Mouse (Mus musculus) myocyte (in vitro differentiated cells): ENCODE data around the gene Plgrkt. TPM values are rescaled to one million over a fixed set of nuclear protein-coding genes. Genes with fewer than 3 reads are reported as not detected.
A peak's percentile ranks its signal among the peaks of the same experiment; 100 is the strongest.

Experiments
- H3K27me3 ChIP-seq: one replicate; pipeline ENCODE4 v1.6.1; 2011; ENCODE audit not compliant: control insufficient read depth, insufficient read depth, insufficient read length
- H3K36me3 ChIP-seq: one replicate; pipeline ENCODE4 v1.6.1; 2011; ENCODE audit not compliant: control insufficient read depth, insufficient read depth
- H3K4me2 ChIP-seq: one replicate; pipeline ENCODE4 v1.6.1; 2011; ENCODE audit warnings: low read depth, control low read depth
- H3K4me3 ChIP-seq: one replicate; pipeline ENCODE4 v1.5.1; 2011; ENCODE audit warnings: mild to moderate bottlenecking, control low read depth, moderate library complexity
- H3K79me2 ChIP-seq: one replicate; pipeline ENCODE4 v1.6.1; 2011; ENCODE audit not compliant: control insufficient read depth, insufficient read depth
- H3ac ChIP-seq: one replicate; pipeline ENCODE4 v1.6.1; 2011; ENCODE audit not compliant: control insufficient read depth, insufficient read length
- CEBPB ChIP-seq: IDR thresholded peaks from 2 replicates; pipeline ENCODE4 v1.6.1; 2011; ENCODE audit warnings: mild to moderate bottlenecking, moderate library complexity; ENCODE audit not compliant: poor library complexity, insufficient read depth, severe bottlenecking
- E2F4 ChIP-seq: IDR thresholded peaks from one replicate; pipeline ENCODE4 v1.6.1; 2011; ENCODE audit warnings: mild to moderate bottlenecking, control low read depth, moderate library complexity; ENCODE audit not compliant: insufficient read depth
- MAX ChIP-seq: IDR thresholded peaks from one replicate; pipeline ENCODE4 v1.6.1; 2011; ENCODE audit warnings: low read depth, mild to moderate bottlenecking, control low read depth
- MYOD1 ChIP-seq, 3 experiments: IDR thresholded peaks; one replicate each; pipeline ENCODE4 v1.6.1; 2011; ENCODE audit warnings: control low read depth in 2 of 3, low read depth in 2 of 3, mild to moderate bottlenecking in 2 of 3, moderate library complexity in 1 of 3; ENCODE audit not compliant: insufficient read length in 2 of 3, control insufficient read depth in 1 of 3
- MYOG ChIP-seq, 3 experiments: IDR thresholded peaks; one replicate each; pipeline ENCODE4 v1.6.1; 2011; ENCODE audit warnings: control low read depth in 2 of 3, low read depth in 2 of 3, mild to moderate bottlenecking in 2 of 3; ENCODE audit not compliant: insufficient read length in 2 of 3, control insufficient read depth in 1 of 3, insufficient read depth in 1 of 3
- POLR2A ChIP-seq: IDR thresholded peaks from one replicate; pipeline ENCODE4 v1.6.1; 2011; ENCODE audit warnings: low read depth, mild to moderate bottlenecking, control low read depth, moderate library complexity; ENCODE audit not compliant: insufficient read length
- POLR2AphosphoS2 ChIP-seq: IDR thresholded peaks from one replicate; pipeline ENCODE4 v1.6.1; 2011; ENCODE audit warnings: low read depth, control low read depth; ENCODE audit not compliant: insufficient read length
- REST ChIP-seq: IDR thresholded peaks from one replicate; pipeline ENCODE4 v1.6.1; 2011; ENCODE audit warnings: mild to moderate bottlenecking, control low read depth, moderate library complexity; ENCODE audit not compliant: insufficient read depth, insufficient read length
- SRF ChIP-seq: IDR thresholded peaks from one replicate; pipeline ENCODE4 v1.6.1; 2011; ENCODE audit warnings: low read depth; ENCODE audit not compliant: control insufficient read depth, insufficient read length
- TCF12 ChIP-seq: IDR thresholded peaks from one replicate; pipeline ENCODE4 v1.6.1; 2011; ENCODE audit warnings: mild to moderate bottlenecking, control low read depth; ENCODE audit not compliant: poor library complexity, insufficient read depth, severe bottlenecking
- TCF3 ChIP-seq: IDR thresholded peaks from one replicate; pipeline ENCODE4 v1.6.1; 2011; ENCODE audit warnings: low read depth, control low read depth; ENCODE audit not compliant: insufficient read length
- USF1 ChIP-seq: IDR thresholded peaks from one replicate; pipeline ENCODE4 v1.6.1; 2011; ENCODE audit warnings: low read depth, mild to moderate bottlenecking, control low read depth, moderate library complexity
- polyA plus RNA-seq: library from polyadenylated mRNA; unstranded; fragments of >200 nt; fragmentation: generic; extraction: Trizol; gene quantifications from one replicate; pipeline ENCODE4 v1.2.1, GENCODE M21; 2012; ENCODE audit warnings: missing spikeins

The Plgrkt gene
- polyA plus RNA-seq, 1 experiment = 25.1 TPM

DNA sequence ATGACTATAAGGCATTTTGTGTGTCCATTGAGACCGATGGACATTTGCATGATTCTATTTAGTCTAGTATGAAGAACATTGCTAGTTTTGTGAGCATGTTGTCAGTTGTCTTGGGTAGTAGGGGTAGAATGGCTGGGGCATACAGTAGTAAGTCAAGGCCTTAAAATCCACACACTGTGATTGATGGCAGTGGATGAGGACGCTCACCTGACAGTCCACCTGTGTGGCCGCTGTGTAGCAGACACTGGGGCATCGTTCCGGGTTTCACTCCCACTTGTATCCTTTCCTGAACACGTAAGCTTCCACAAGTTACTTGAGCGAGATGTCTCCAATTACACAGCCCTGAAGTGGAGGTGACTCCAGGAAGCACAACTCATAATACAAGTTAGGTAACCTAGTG is 3.6 kb downstream of the Plgrkt start:
- Histone ChIP-seq H3K79me2 (no peaks in the 10 kb centered on the region), H3K4me2 (no peak overlapping the region), H3K36me3 (no peaks in the 10 kb centered on the region), H3ac (no peak overlapping the region), H3K27me3 (no peaks in the 10 kb centered on the region), H3K4me3 (no peak overlapping the region)
- TF ChIP-seq SRF (no peak), TCF3 (no peak), REST (no peak), USF1 (no peak), POLR2AphosphoS2 (no peak), MYOG (IDR thresholded peaks at IDR 0.05; ENCODE audit: control insufficient read depth in 1 of 3, insufficient read depth in 1 of 3, insufficient read length in 2 of 3, low read depth in 2 of 3) (no peak)

DNA sequence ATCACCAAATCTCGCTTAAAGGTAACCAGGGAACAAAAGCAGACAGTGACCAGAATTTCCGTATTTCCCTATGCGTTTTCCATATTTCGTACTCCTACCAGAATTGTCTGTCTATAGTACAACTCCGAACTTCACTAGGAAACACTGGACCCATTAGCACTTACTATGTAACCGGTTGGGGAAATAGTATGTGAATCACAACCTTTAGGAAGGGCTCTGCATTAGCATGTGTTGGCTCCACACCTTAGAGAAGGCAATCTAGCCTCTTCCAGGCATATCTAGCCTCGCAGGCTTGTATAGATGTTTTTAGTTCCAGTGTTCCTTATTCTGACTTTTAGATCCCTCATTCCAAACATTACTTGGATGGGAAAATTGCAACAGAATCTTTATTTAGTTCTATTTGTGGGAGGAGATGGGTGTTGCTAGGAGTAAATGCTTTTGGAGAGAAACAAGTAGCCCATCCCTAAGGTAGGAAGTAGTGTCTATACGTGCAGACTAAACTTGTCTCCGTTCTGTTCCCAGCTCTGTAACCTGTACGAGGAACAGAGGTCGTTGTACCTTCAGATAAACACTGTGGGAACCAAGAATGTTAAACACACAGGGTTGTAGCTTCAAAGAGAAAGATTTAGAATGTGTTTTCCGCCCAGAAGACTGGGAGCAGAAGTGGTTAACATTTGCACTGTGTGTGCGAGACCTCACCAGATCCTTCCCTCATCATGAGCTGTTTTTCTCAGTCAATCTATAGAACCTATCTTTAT is 4.8 kb downstream of the Plgrkt start:
- peak overlapping the region; percentile 82 for H3K4me2 ChIP-seq
- no peaks in the 10 kb centered on the region for H3K27me3 ChIP-seq
- no peak for TF ChIP-seq POLR2A
- no peak for TF ChIP-seq MYOD1 (IDR thresholded peaks at IDR 0.05; ENCODE audit: control insufficient read depth in 1 of 3, insufficient read length in 2 of 3, low read depth in 2 of 3)
- no peak for TF ChIP-seq CEBPB
- no peak for TF ChIP-seq USF1
- no peak for TF ChIP-seq REST
- no peak for TF ChIP-seq MAX
- no peak for TF ChIP-seq TCF12
- TF ChIP-seq SRF = no peak
- TF ChIP-seq POLR2AphosphoS2 = no peak
- TF ChIP-seq MYOG (IDR thresholded peaks at IDR 0.05; ENCODE audit: control insufficient read depth in 1 of 3, insufficient read depth in 1 of 3, insufficient read length in 2 of 3, low read depth in 2 of 3) = no peak
- no peak for TF ChIP-seq E2F4
- no peak for TF ChIP-seq TCF3
- H3K36me3 ChIP-seq = no peaks in the 10 kb centered on the region
- H3ac ChIP-seq = peak overlapping the region; percentile 35
- H3K4me3 ChIP-seq = peak overlapping the region; percentile 33
- no peaks in the 10 kb centered on the region for H3K79me2 ChIP-seq

DNA sequence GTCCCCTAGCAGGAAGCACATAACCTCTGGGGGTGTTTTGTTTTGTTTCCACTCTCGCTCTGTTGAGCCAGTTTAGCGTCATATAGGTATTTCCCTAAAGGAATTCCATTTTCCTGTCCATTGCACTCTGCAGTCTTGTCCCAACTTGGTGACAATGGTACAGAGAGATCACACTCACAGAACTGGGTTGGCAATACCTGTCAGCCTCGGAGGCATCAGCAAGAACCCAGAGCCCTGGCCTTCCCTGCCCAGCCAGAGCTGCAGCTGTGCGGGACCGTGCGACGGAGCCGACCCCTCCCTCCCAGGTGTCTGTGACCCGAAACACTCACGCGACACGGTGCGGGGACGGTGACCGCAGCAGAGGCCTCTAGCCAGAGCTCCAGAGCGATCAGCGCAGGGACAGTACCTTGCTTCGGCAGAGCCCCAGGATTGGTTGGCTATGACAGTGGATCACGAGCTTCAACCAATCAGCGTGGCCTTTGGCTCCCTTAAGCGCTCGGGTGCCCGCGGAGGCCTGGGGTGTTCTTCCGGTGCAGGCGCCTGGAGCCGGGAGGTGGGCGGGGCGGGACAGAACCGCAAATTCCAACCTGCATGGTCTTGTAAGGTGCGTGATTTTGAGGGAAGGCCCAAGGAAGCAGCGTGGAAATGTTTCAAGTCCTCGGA is 5.6 kb downstream of the Plgrkt start:
- H3ac ChIP-seq = peak overlapping the region; percentile 35
- TF ChIP-seq E2F4 = no peak
- peak in 1 of 3 experiments; percentile 44 for TF ChIP-seq MYOG (IDR thresholded peaks at IDR 0.05; ENCODE audit: control insufficient read depth in 1 of 3, insufficient read depth in 1 of 3, insufficient read length in 2 of 3, low read depth in 2 of 3)
- no peak for TF ChIP-seq REST
- no peak for TF ChIP-seq USF1
- no peak for TF ChIP-seq MAX
- no peak for TF ChIP-seq SRF
- no peak for TF ChIP-seq TCF3
- TF ChIP-seq TCF12 = no peak
- TF ChIP-seq CEBPB = no peak
- TF ChIP-seq POLR2A = peak; percentile 89
- peak; percentile 82 for TF ChIP-seq POLR2AphosphoS2
- no peak for TF ChIP-seq MYOD1 (IDR thresholded peaks at IDR 0.05; ENCODE audit: control insufficient read depth in 1 of 3, insufficient read length in 2 of 3, low read depth in 2 of 3)
- H3K27me3 ChIP-seq = no peaks in the 10 kb centered on the region
- H3K79me2 ChIP-seq = no peaks in the 10 kb centered on the region
- H3K36me3 ChIP-seq = no peaks in the 10 kb centered on the region
- H3K4me2 ChIP-seq = peak overlapping the region; percentile 82
- peak overlapping the region; percentile 33 for H3K4me3 ChIP-seq

DNA sequence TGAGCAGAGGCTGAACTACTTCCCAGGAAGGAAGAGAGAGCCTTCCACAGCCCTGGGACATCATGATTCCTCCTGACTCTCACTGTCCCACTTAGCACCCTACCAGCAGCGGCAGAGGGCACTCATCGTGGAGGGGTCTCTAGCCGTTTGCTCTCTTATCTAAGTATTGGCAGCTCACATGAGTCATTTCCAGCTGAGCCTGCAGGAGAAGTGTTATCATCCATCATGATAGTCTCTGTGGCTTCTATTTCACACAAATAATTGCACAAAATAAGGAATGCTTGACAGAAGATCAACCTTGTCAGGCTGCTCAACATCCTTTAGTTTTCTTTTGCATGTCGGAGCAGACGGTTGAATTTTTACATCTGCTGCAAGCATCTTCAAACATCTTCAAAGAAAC is 6.9 kb downstream of the Plgrkt start:
- H3K36me3 ChIP-seq = no peaks in the 10 kb centered on the region
- no peak overlapping the region for H3K4me3 ChIP-seq
- no peak overlapping the region for H3ac ChIP-seq
- H3K27me3 ChIP-seq = no peaks in the 10 kb centered on the region
- H3K79me2 ChIP-seq = no peaks in the 10 kb centered on the region
- no peak overlapping the region for H3K4me2 ChIP-seq
- no peak for TF ChIP-seq E2F4
- TF ChIP-seq TCF3 = no peak
- TF ChIP-seq MYOD1 (IDR thresholded peaks at IDR 0.05; ENCODE audit: control insufficient read depth in 1 of 3, insufficient read length in 2 of 3, low read depth in 2 of 3) = no peak
- no peak for TF ChIP-seq MYOG (IDR thresholded peaks at IDR 0.05; ENCODE audit: control insufficient read depth in 1 of 3, insufficient read depth in 1 of 3, insufficient read length in 2 of 3, low read depth in 2 of 3)
- no peak for TF ChIP-seq REST
- TF ChIP-seq TCF12 = no peak
- no peak for TF ChIP-seq USF1
- no peak for TF ChIP-seq CEBPB
- no peak for TF ChIP-seq MAX
- no peak for TF ChIP-seq SRF
- no peak for TF ChIP-seq POLR2AphosphoS2
- no peak for TF ChIP-seq POLR2A
